Mouse (Mus musculus) small intestine, adult 2 months (tissue): Measurements from ENCODE around the gene Pld4.

Experiments
- CTCF ChIP-seq: fragments of 200-500 bp; IDR thresholded peaks from 2 replicates; pipeline ENCODE4 v1.5.1; 2012; ENCODE audit warnings: low read depth, mild to moderate bottlenecking, control low read depth, inconsistent platforms, low read length, moderate library complexity, mixed read lengths; ENCODE audit not compliant: insufficient replicate concordance, insufficient read length; ENCODE audit errors: extremely low read depth
- POLR2A ChIP-seq: fragments of 200-500 bp; IDR thresholded peaks from 2 replicates; pipeline ENCODE4 v1.6.1; 2012; ENCODE audit warnings: low read depth, mild to moderate bottlenecking, control low read depth, inconsistent platforms, low read length, moderate library complexity

- TF ChIP-seq CTCF (no peak), POLR2A (no peak)
Measured at GRCm38 (mm10) chr12:112772306-112772705, 11.9 kb downstream of the Pld4 start.
